Mouse (Mus musculus): ENCODE data around the gene Eef1a1. TPM values are rescaled to one million over a fixed set of nuclear protein-coding genes. Genes with fewer than 3 reads are reported as not detected.
"Not testable (repeated sequence)": the region's sequence is repeated elsewhere in the genome, so short reads cannot be mapped to it uniquely, and the experiment has no call there.

Gene Eef1a1
- polyA plus RNA-seq, 1 experiment from 2014 or later = 5,695 TPM

DNA sequence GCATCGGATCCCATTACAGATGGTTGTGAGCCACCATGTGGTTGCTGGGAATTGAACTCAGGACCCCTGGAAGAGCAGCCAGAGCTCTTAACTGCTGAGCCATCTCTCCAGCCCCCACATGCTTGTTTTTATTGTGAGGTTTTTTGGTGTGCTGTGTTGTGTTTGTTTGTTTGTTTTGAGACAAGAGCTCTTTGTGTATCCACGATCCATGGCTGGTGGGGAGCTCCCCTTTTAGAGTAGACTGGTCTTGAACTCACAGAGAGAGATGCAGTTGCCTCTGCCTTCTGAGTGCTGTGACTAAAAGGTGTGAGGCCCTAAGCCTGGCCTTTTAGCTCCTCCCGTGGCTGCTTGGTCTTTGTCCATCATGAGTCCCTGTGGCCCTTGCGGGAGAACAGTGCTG is 15.2 kb upstream of the Eef1a1 start:
- Histone ChIP-seq H3K4me2 (ENCODE audit: low read length) (no peak overlapping the region), H3K4me1 (replicated peaks; ENCODE audit: control insufficient read depth, insufficient read depth, low read length) (0 out of 2 replicates have a peak, but pooled peaks cover 9% of the 10 kb centered on the region), H3K9me3 (ENCODE audit: control insufficient read depth, low read length) (no peaks in the 10 kb centered on the region), H3K27me3 (replicated peaks; ENCODE audit: control insufficient read depth, insufficient read depth, low read length) (no peaks in the 10 kb centered on the region), H3K36me3 (ENCODE audit: control insufficient read depth, insufficient read depth, low read length) (no peaks in the 10 kb centered on the region), H3K4me3 (ENCODE audit: low read depth, low read length) (no peak overlapping the region), H3K9ac (ENCODE audit: low read length) (no peak overlapping the region), H3K27ac (ENCODE audit: low read depth) (no peak overlapping the region)
- WGBS = 78% methylated on average over 4 of the region's 4 CpGs
- ATAC-seq (replicated peaks; ENCODE audit: low FRiP score, low TSS enrichment, low read depth) = no peak
- DNase-seq (ENCODE audit: low spot score) = no peak

DNA sequence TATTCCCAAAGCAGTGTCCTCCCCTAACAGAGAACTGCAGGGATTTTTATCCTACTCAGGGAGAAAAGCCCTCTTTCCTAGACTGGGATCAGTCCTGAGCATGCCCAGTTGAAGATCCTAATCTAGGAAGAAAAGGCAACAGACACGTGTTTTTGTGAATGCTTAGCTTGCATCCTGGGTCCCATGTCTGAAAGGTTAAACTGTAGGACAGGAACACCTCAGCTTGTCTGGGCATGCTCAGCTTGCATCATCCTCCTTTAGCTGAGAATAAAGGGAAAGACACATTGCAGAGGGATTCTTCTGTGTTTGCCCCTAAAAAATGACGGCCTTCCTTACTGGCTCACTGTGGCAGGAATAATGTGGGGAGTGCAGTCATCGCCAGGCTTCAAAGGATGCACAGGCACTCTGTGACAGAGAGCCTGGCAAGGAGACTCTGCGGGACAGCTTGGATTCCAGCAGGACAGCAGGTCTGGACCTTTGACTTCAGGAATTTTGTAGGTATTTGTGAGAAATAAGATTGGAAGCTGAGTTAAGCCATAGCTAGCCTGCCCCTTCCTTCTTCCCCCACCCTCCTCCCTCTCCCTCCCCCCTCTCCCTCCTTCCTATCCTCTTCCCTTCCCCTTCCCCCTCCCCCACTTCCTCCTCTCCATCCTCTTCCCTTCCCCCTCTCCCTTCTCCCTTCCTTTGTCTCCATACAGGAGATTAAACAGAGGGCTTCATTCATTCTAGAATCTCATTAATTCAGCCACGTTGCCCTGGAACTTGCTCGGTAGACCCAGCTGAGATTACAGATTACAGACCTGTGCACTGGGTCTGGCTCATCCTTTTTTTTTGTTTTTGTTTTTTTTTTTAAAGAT is 14.5 kb upstream of the Eef1a1 start:
- Histone ChIP-seq H3K4me3 (ENCODE audit: low read depth, low read length) (no peak overlapping the region), H3K9ac (ENCODE audit: low read length) (no peak overlapping the region), H3K36me3 (ENCODE audit: control insufficient read depth, insufficient read depth, low read length) (no peaks in the 10 kb centered on the region), H3K4me2 (ENCODE audit: low read length) (no peak overlapping the region), H3K9me3 (ENCODE audit: control insufficient read depth, low read length) (no peaks in the 10 kb centered on the region), H3K4me1 (replicated peaks; ENCODE audit: control insufficient read depth, insufficient read depth, low read length) (0 out of 2 replicates have a peak, but pooled peaks cover 9% of the 10 kb centered on the region), H3K27ac (ENCODE audit: low read depth) (peak overlapping the region; percentile 12; the same call in 1 of the 2 replicates), H3K27me3 (replicated peaks; ENCODE audit: control insufficient read depth, insufficient read depth, low read length) (no peaks in the 10 kb centered on the region)
- ATAC-seq (replicated peaks; ENCODE audit: low FRiP score, low TSS enrichment, low read depth) (no peak), DNase-seq (ENCODE audit: low spot score) (no peak)
- 16% methylated on average over 6 of the region's 6 CpGs for WGBS

DNA sequence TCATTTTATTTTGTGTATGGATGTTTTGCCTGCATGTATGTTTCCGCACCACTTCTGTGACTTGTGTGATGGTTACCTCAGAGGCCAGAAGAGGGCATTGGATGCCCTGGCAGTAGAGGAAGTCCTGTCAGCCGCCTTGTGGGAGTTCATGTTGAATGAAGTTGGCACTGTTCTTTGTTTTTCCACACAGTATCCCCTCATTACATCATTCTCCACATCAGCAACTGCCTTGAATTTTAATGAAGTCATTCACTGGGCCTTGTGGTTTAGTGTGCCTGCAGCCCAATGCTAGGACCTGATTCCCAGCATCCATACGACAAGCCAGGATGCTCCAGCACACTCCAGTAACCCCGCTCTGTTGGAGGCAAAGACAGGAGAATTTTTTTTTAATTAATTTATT is 12.3 kb upstream of the Eef1a1 start:
- Histone ChIP-seq H3K9me3 (ENCODE audit: control insufficient read depth, low read length) (no peaks in the 10 kb centered on the region), H3K4me1 (replicated peaks; ENCODE audit: control insufficient read depth, insufficient read depth, low read length) (0 out of 2 replicates have a peak, but pooled peaks cover 9% of the 10 kb centered on the region), H3K9ac (ENCODE audit: low read length) (no peak overlapping the region), H3K27ac (ENCODE audit: low read depth) (no peak overlapping the region), H3K27me3 (replicated peaks; ENCODE audit: control insufficient read depth, insufficient read depth, low read length) (no peaks in the 10 kb centered on the region), H3K36me3 (ENCODE audit: control insufficient read depth, insufficient read depth, low read length) (no peaks in the 10 kb centered on the region), H3K4me2 (ENCODE audit: low read length) (no peak overlapping the region), H3K4me3 (ENCODE audit: low read depth, low read length) (no peak overlapping the region)
- ATAC-seq (replicated peaks; ENCODE audit: low FRiP score, low TSS enrichment, low read depth) = no peak
- 84% methylated on average over 4 of the region's 4 CpGs for WGBS
- no peak for DNase-seq (ENCODE audit: low spot score)

DNA sequence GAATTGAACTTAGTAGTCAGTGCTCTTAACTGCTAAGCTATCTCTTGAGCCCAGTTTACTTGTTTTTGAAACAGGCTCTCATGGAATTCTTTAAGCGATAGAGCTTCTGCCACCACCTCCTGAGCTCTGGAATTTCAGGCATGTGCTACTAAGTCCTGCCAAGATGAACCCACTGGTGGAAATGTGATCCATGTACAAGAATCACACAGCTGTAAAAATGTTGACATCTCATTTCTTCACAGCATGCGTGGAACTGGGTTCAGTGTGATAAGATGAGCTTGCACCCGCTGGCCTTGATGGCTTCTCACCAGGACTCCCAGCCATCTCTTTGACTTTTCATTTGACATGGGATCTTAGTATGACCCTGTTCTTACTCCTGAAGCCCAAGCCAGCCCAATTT is 11.4 kb upstream of the Eef1a1 start:
- Histone ChIP-seq H3K27ac (ENCODE audit: low read depth) (no peak overlapping the region), H3K36me3 (ENCODE audit: control insufficient read depth, insufficient read depth, low read length) (no peaks in the 10 kb centered on the region), H3K4me1 (replicated peaks; ENCODE audit: control insufficient read depth, insufficient read depth, low read length) (0 out of 2 replicates have a peak, but pooled peaks cover 9% of the 10 kb centered on the region), H3K4me3 (ENCODE audit: low read depth, low read length) (no peak overlapping the region), H3K4me2 (ENCODE audit: low read length) (no peak overlapping the region), H3K27me3 (replicated peaks; ENCODE audit: control insufficient read depth, insufficient read depth, low read length) (no peaks in the 10 kb centered on the region), H3K9me3 (ENCODE audit: control insufficient read depth, low read length) (no peaks in the 10 kb centered on the region), H3K9ac (ENCODE audit: low read length) (no peak overlapping the region)
- 62% methylated on average over 3 of the region's 3 CpGs for WGBS
- DNase-seq (ENCODE audit: low spot score) (no peak), ATAC-seq (replicated peaks; ENCODE audit: low FRiP score, low TSS enrichment, low read depth) (no peak)

DNA sequence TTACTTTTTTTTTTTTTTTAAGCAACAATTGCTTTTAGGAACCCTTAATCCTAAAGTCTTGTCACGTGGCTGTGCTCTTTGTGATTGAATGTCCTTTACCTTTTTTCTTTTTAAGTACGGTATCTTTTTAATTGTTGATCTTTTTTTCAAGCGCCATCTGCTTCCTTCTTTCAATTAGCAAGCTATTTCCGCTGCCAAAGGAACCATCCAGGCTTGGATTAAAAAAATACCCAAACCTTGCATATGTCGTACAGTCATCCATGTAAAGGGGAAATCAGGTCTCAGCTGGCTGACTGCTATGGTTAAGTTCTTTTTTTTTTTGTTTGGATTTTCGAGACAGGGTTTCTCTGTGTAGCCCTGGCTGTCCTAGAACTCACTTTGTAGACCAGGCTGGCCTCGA is 4.2 kb upstream of the Eef1a1 start:
- no peak for ATAC-seq (replicated peaks; ENCODE audit: low FRiP score, low TSS enrichment, low read depth)
- no peak overlapping the region for H3K4me3 ChIP-seq (ENCODE audit: low read depth, low read length)

DNA sequence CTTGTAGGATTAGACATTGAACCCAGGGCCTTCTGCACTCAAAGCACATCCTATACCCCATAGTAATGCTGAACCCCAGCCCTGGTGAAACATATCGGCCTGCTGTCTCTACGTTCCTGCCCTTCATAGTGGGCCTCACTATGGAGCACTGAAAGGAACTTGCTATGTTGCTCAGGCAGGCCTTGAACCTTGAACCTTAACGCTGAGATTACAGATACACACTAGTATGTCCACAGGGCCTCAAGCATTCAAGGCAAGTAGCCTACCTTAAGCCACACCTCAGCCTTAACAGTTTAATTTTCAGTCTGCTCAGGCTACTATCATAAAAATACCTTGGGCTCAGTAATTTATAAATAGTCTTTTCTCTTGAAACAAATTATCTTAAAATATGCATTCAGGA is 3.3 kb upstream of the Eef1a1 start:
- ATAC-seq (replicated peaks; ENCODE audit: low FRiP score, low TSS enrichment, low read depth) (no peak), DNase-seq (ENCODE audit: low spot score) (no peak)
- no peak overlapping the region for H3K9ac ChIP-seq (ENCODE audit: low read length)
- no peak overlapping the region for H3K27ac ChIP-seq (ENCODE audit: low read depth)
- no peaks in the 10 kb centered on the region for H3K36me3 ChIP-seq (ENCODE audit: control insufficient read depth, insufficient read depth, low read length)
- no peak overlapping the region for H3K4me3 ChIP-seq (ENCODE audit: low read depth, low read length)
- H3K4me2 ChIP-seq (ENCODE audit: low read length) = no peak overlapping the region
- no peaks in the 10 kb centered on the region for H3K4me1 ChIP-seq (replicated peaks; ENCODE audit: control insufficient read depth, insufficient read depth, low read length)
- no peaks in the 10 kb centered on the region for H3K9me3 ChIP-seq (ENCODE audit: control insufficient read depth, low read length)
- 78% methylated on average over 3 of the region's 3 CpGs for WGBS
- H3K27me3 ChIP-seq (replicated peaks; ENCODE audit: control insufficient read depth, insufficient read depth, low read length) = no peaks in the 10 kb centered on the region

More for the DNA sequence above, 4.2 kb upstream of the Eef1a1 start:
- H3K9me3 ChIP-seq (ENCODE audit: control insufficient read depth, low read length) = no peaks in the 10 kb centered on the region
- H3K36me3 ChIP-seq (ENCODE audit: control insufficient read depth, insufficient read depth, low read length) = no peaks in the 10 kb centered on the region
- 86% methylated on average over 7 of the region's 7 CpGs for WGBS
- H3K4me2 ChIP-seq (ENCODE audit: low read length) = no peak overlapping the region
- H3K27ac ChIP-seq (ENCODE audit: low read depth) = no peak overlapping the region
- no peak for DNase-seq (ENCODE audit: low spot score)
- H3K27me3 ChIP-seq (replicated peaks; ENCODE audit: control insufficient read depth, insufficient read depth, low read length) = no peaks in the 10 kb centered on the region
- H3K4me1 ChIP-seq (replicated peaks; ENCODE audit: control insufficient read depth, insufficient read depth, low read length) = no peaks in the 10 kb centered on the region
- no peak overlapping the region for H3K9ac ChIP-seq (ENCODE audit: low read length)

DNA sequence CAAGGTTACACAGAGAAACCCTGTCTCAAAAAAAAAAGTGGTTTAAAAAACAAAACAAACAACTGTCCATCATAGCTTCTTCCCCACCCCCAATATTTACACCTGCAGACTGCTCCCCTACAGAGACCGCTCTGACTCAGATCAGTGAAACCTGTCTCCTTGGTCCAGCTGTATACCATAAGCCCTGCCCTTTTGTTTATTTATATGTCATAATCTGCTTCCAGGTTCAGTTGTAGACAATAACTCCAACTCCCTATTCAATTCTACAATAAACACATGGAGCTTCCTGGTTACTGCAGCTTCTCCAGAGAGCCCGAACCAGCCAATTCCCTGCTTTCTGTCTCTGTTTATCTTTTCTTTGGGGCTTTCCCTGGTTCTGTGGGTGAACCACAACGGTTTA is 2.2 kb upstream of the Eef1a1 start:
- no peaks in the 10 kb centered on the region for H3K4me1 ChIP-seq (replicated peaks; ENCODE audit: control insufficient read depth, insufficient read depth, low read length)
- no peak overlapping the region for H3K9ac ChIP-seq (ENCODE audit: low read length)
- ATAC-seq (replicated peaks; ENCODE audit: low FRiP score, low TSS enrichment, low read depth) (no peak), DNase-seq (ENCODE audit: low spot score) (no peak)
- no peak overlapping the region for H3K4me2 ChIP-seq (ENCODE audit: low read length)
- H3K9me3 ChIP-seq (ENCODE audit: control insufficient read depth, low read length) = no peaks in the 10 kb centered on the region
- no peaks in the 10 kb centered on the region for H3K36me3 ChIP-seq (ENCODE audit: control insufficient read depth, insufficient read depth, low read length)
- no peak overlapping the region for H3K4me3 ChIP-seq (ENCODE audit: low read depth, low read length)
- no peaks in the 10 kb centered on the region for H3K27me3 ChIP-seq (replicated peaks; ENCODE audit: control insufficient read depth, insufficient read depth, low read length)
- no peak overlapping the region for H3K27ac ChIP-seq (ENCODE audit: low read depth)
- WGBS = 45% methylated on average over 3 of the region's 3 CpGs

DNA sequence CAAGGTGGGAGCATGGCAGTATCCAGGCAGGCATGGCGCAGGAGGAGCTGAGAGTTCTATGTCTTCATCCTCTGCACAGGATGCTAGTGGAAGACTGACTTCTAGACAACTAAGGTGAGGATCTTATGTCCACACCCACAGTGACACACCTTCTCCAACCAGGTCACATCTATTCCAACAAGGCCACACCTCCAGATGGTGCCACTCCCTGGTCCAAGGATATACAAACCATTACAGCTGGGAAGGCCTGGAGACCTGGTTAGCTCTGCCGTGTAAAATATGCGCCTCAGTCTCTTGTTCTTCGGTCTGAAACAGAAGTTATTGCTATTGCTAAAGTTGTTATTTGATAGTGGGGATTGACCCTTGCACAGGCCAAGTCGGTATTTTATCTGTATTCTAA is 930 bp downstream of the Eef1a1 start:
- not testable (repeated sequence) for H3K9ac ChIP-seq (ENCODE audit: low read length); H3K4me3 ChIP-seq (ENCODE audit: low read depth, low read length); H3K9me3 ChIP-seq (ENCODE audit: control insufficient read depth, low read length); ATAC-seq (replicated peaks; ENCODE audit: low FRiP score, low TSS enrichment, low read depth); H3K27ac ChIP-seq (ENCODE audit: low read depth); H3K27me3 ChIP-seq (replicated peaks; ENCODE audit: control insufficient read depth, insufficient read depth, low read length); DNase-seq (ENCODE audit: low spot score); H3K4me1 ChIP-seq (replicated peaks; ENCODE audit: control insufficient read depth, insufficient read depth, low read length); H3K36me3 ChIP-seq (ENCODE audit: control insufficient read depth, insufficient read depth, low read length); H3K4me2 ChIP-seq (ENCODE audit: low read length)
- whole genome bisulfite sequencing = 92% methylated on average over 5 of the region's 5 CpGs

DNA sequence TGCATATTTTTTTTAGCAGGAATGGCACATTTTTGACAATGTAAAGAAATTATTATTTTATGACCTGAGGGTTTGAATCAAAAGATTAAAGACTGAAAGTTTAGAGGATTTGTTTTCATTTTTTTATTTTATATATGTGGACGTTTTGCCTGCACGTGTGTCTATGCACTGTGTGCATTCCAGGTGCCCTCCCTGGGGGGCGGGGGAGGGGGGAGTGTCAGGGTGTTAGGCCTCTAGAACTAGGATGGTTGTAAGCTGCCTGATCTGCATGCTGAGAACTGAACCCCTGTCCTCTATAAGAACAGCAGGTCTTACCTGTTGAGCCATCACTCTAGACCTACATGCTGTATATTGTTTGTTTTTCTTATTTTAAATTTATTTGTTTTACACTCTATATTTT is 4.3 kb downstream of the Eef1a1 start:
- H3K27me3 ChIP-seq (replicated peaks; ENCODE audit: control insufficient read depth, insufficient read depth, low read length) = no peaks in the 10 kb centered on the region
- 76% methylated on average over 3 of the region's 3 CpGs for WGBS

More for the DNA sequence above, 4.3 kb downstream of the Eef1a1 start:
- no peak overlapping the region for H3K4me2 ChIP-seq (ENCODE audit: low read length)
- H3K9ac ChIP-seq (ENCODE audit: low read length) = no peak overlapping the region
- H3K9me3 ChIP-seq (ENCODE audit: control insufficient read depth, low read length) = no peaks in the 10 kb centered on the region
- no peak overlapping the region for H3K27ac ChIP-seq (ENCODE audit: low read depth)
- ATAC-seq (replicated peaks; ENCODE audit: low FRiP score, low TSS enrichment, low read depth) = no peak
- peaks cover 8% of the 10 kb centered on the region; the same call in 1 of the 2 replicates for H3K4me1 ChIP-seq (replicated peaks; ENCODE audit: control insufficient read depth, insufficient read depth, low read length)
- no peak overlapping the region for H3K4me3 ChIP-seq (ENCODE audit: low read depth, low read length)
- peaks cover 9% of the 10 kb centered on the region for H3K36me3 ChIP-seq (ENCODE audit: control insufficient read depth, insufficient read depth, low read length)
- no peak for DNase-seq (ENCODE audit: low spot score)
